Mouse (Mus musculus): ENCODE results near the gene Gpatch11. TPM values are rescaled to one million over a fixed set of nuclear protein-coding genes. Genes with fewer than 3 reads are reported as not detected.

Gene Gpatch11
- polyA plus RNA-seq, 1 experiment, result 13.6 TPM

- no peak for DNase-seq (ENCODE audit: low read depth)
Observed at GRCm38 (mm10) chr17:78894991-78895390, 59.6 kb downstream of the Gpatch11 start.

GRCm38 (mm10) chr17:78895394-78895793 is 60.0 kb downstream of the Gpatch11 start:
- no peak for DNase-seq (ENCODE audit: low read depth)

Other genes starting within 250 kb of the Gpatch11 start
- gene Strn, start 98.4 kb upstream of the Gpatch11 start, polyA plus RNA-seq (2012; rRNA removed), result 9.6 and 11.7 TPM in 2 replicates
- gene Heatr5b, start 203 bp upstream of the Gpatch11 start, polyA plus RNA-seq (2012; rRNA removed), result 21.5 and 23.5 TPM in 2 replicates
- gene Eif2ak2, start 47.0 kb downstream of the Gpatch11 start, polyA plus RNA-seq (2012; rRNA removed), result 4.0 and 5.5 TPM in 2 replicates
- gene Sult6b1, start 71.4 kb downstream of the Gpatch11 start, polyA plus RNA-seq (2012; rRNA removed), result not detected in 2 replicates
- gene Cebpzos, start 80.9 kb downstream of the Gpatch11 start, polyA plus RNA-seq (2012; rRNA removed), result 10.7 and 12.9 TPM in 2 replicates
- 4.1 and 4.9 TPM in 2 replicates for gene Cebpz, start 101.5 kb downstream of the Gpatch11 start, polyA plus RNA-seq (2012; rRNA removed)
- 10.8 and 11.8 TPM in 2 replicates for gene Ndufaf7, start 101.6 kb downstream of the Gpatch11 start, polyA plus RNA-seq (2012; rRNA removed)
- 9.9 and 11.6 TPM in 2 replicates for gene Prkd3, start 185.2 kb downstream of the Gpatch11 start, polyA plus RNA-seq (2012; rRNA removed)
- 7.6 and 10.5 TPM in 2 replicates for gene Qpct, start 216.3 kb downstream of the Gpatch11 start, polyA plus RNA-seq (2012; rRNA removed)